Mouse (Mus musculus) heart, adult 2 months (tissue): ENCODE results near the gene 1700020L24Rik. TPM values are rescaled to one million over a fixed set of nuclear protein-coding genes. Genes with fewer than 3 reads are reported as not detected.
A peak's percentile ranks its signal among the peaks of the same experiment; 100 is the strongest.

Source experiments
- DNase-seq, 2 experiments: peaks; one replicate each; pipeline ENCODE4 v3.0.0; 2021
- H3K27ac ChIP-seq: fragments of 200-600 bp; 2 replicates; pipeline ENCODE4 v1.8.1; 2022
- H3K27me3 ChIP-seq: fragments of 200-500 bp; 2 replicates; pipeline ENCODE4 v1.6.1; 2012; ENCODE audit warnings: mild to moderate bottlenecking, low read length, inconsistent platforms, mixed read lengths; ENCODE audit not compliant: control insufficient read depth, insufficient read depth
- H3K36me3 ChIP-seq: fragments of 200-500 bp; 2 replicates; pipeline ENCODE4 v1.6.1; 2012; ENCODE audit warnings: low read length, inconsistent platforms; ENCODE audit not compliant: control insufficient read depth, insufficient read depth
- H3K4me1 ChIP-seq: fragments of 200-500 bp; 2 replicates; pipeline ENCODE4 v1.6.1; 2011; ENCODE audit warnings: low read length; ENCODE audit not compliant: control insufficient read depth, insufficient read depth
- H3K4me3 ChIP-seq: fragments of 200-600 bp; 2 replicates; pipeline ENCODE4 v1.8.1; 2022
- H3K79me2 ChIP-seq: fragments of 200-500 bp; replicated peaks from 2 replicates; pipeline ENCODE4 v1.6.1; 2012; ENCODE audit warnings: mild to moderate bottlenecking, inconsistent platforms, low read length, moderate library complexity, mixed read lengths; ENCODE audit not compliant: control insufficient read depth, insufficient read depth
- H3K9ac ChIP-seq: fragments of 200-500 bp; 2 replicates; pipeline ENCODE4 v1.6.1; 2012; ENCODE audit warnings: low read depth, mild to moderate bottlenecking, control low read depth, inconsistent platforms, low read length, mixed read lengths
- CTCF ChIP-seq: fragments of 200-600 bp; IDR thresholded peaks from 2 replicates; pipeline ENCODE4 v1.8.1; 2022; ENCODE audit warnings: antibody characterized with exemption, mild to moderate bottlenecking, moderate library complexity
- EP300 ChIP-seq: fragments of 200-500 bp; IDR thresholded peaks from 2 replicates; pipeline ENCODE4 v1.6.1; 2011; ENCODE audit warnings: low read depth, low read length, control low read depth; ENCODE audit not compliant: insufficient read depth
- POLR2A ChIP-seq: fragments of 200-500 bp; IDR thresholded peaks from 2 replicates; pipeline ENCODE4 v1.6.1; 2011; ENCODE audit warnings: mild to moderate bottlenecking, low read depth, low read length, control low read depth; ENCODE audit not compliant: insufficient read depth
- WGBS: fragments of 180-500 bp; shearing (Covaris S2); methylation state at CpG from one replicate; pipeline ENCODE4 v1.1.7; 2018; 5-methylcytosine and 5-hydroxymethylcytosine counted together
- intact Hi-C: fragments of 180-260 bp; cut with DNase I; formaldehyde crosslinking; loops from one replicate; pipeline ENCODE4 v1.15.1; 2025
- polyA plus RNA-seq: library from polyadenylated mRNA; depleted of rRNA; stranded (reverse); fragments of >200 nt; gene quantifications from 2 replicates; pipeline ENCODE4 v1.2.3, GENCODE M21; 2012
- total RNA-seq, 2 experiments: library from RNA; stranded (reverse); gene quantifications; 2 replicates each; pipeline ENCODE4 v1.2.3; 2021

The 1700020L24Rik gene
- total and polyA plus RNA-seq, 3 experiments = 0.27 TPM; not detected in 2

GRCm38 (mm10) chr11:83429355-83429754 lies 8.1 kb upstream of the 1700020L24Rik start, which contains the start of gene Gas2l2:
Gene Gas2l2, minus strand, starts transcription at chr11:83429455.
- Histone ChIP-seq H3K27ac (no peak within 1 kb of the TSS), H3K36me3 (no peaks in the 10 kb centered on the region), H3K4me3 (no peak within 1 kb of the TSS), H3K27me3 (peaks cover 3% of the 10 kb centered on the region), H3K9ac (no peak within 1 kb of the TSS), H3K4me1 (no peaks in the 10 kb centered on the region), H3K79me2 (no peaks in the 10 kb centered on the region)
- WGBS = 67% methylated on average over 5 of the region's 5 CpGs
- intact Hi-C loops = no loop called here
- DNase-seq = no peak
- no peak for TF ChIP-seq CTCF
- no peak for TF ChIP-seq POLR2A
- TF ChIP-seq EP300 = no peak

DNA sequence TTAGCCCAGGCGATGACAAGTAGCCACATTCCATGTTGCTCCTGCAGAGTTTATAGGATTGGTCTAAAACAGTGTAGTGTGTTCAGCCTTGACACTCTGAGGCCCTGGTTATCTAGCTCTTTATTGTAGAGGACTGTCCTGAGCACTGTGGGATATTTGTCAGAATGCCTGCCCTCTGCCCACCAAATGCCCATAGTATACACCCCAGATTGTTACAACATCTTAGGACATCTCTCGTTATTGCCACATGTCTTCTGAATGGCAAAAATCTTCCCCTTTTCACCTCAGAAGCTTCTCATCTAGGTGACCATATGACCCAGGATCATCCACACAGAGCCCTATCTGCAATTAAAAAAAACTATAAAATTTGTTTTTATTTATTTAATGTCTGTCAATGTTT lies 4.9 kb upstream of the 1700020L24Rik start:
- Histone ChIP-seq H3K36me3 (no peaks in the 10 kb centered on the region), H3K4me3 (no peak overlapping the region), H3K9ac (no peak overlapping the region), H3K27me3 (peaks cover 3% of the 10 kb centered on the region), H3K27ac (no peak overlapping the region), H3K4me1 (no peaks in the 10 kb centered on the region), H3K79me2 (no peaks in the 10 kb centered on the region)
- intact Hi-C loops = no loop called here
- WGBS = 69% methylated on average over 2 of the region's 2 CpGs
- no peak for TF ChIP-seq EP300
- TF ChIP-seq POLR2A = no peak
- no peak for TF ChIP-seq CTCF
- DNase-seq = no peak

- TF ChIP-seq POLR2A = no peak
- TF ChIP-seq CTCF = no peak
- no peak for TF ChIP-seq EP300
- Histone ChIP-seq H3K27ac (no peak overlapping the region), H3K27me3 (no peaks in the 10 kb centered on the region), H3K79me2 (no peaks in the 10 kb centered on the region), H3K4me1 (peaks cover 10% of the 10 kb centered on the region), H3K9ac (no peak overlapping the region), H3K4me3 (no peak overlapping the region), H3K36me3 (no peaks in the 10 kb centered on the region)
- no peak for DNase-seq
- WGBS = 28% methylated on average over 11 of the region's 11 CpGs
- intact Hi-C loops = loop anchor here (5.0 kb wide), 2 partner anchors 298 to 313 kb away; partner anchors contain the start of gene Heatr6
Measured at GRCm38 (mm10) chr11:83439426-83440060, 2.1 kb downstream of the 1700020L24Rik start.

GRCm38 (mm10) chr11:83440081-83441064 lies 2.9 kb downstream of the 1700020L24Rik start:
- DNase-seq = peak; percentile 89 to 91
- Histone ChIP-seq H3K27ac (peak overlapping the region; percentile 57), H3K79me2 (no peaks in the 10 kb centered on the region), H3K9ac (peak overlapping the region; percentile 69), H3K27me3 (no peaks in the 10 kb centered on the region; the same call in 1 of the 2 replicates), H3K36me3 (no peaks in the 10 kb centered on the region), H3K4me3 (peak overlapping the region; percentile 71), H3K4me1 (peaks cover 10% of the 10 kb centered on the region)
- intact Hi-C loops = loop anchor here (1.0 to 5.0 kb wide), 3 partner anchors 27 to 312 kb away; partner anchors contain the start of gene Heatr6
- TF ChIP-seq EP300 = peak; percentile 64; the same call in 1 of the 2 replicates
- peak; percentile 73 for TF ChIP-seq CTCF
- TF ChIP-seq POLR2A = no peak
- under 1% methylated on average over 66 of the region's 75 CpGs for WGBS

DNA sequence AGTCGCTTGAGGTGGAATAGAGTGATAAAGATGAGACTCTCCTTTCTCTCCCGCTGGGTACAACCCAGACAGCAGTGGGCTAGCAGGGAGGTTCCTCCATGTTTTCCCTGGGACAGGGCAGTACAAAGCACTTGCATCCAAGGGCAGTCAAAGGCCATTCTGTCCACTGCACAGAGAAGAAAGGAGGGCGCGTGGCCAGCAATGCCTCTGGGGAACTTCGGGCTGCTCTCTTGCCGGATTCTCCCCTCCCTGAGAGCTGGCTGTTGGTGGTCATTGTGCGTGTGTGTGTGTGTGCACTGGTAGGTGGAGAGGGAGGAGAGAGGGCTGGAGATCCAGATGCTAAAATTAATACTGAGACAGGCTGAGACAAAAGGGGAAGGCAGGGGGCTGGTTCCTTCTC lies 3.8 kb downstream of the 1700020L24Rik start:
- no peak overlapping the region for H3K9ac ChIP-seq

More for the DNA sequence above, 3.8 kb downstream of the 1700020L24Rik start:
- peak; percentile 72 to 73 for DNase-seq
- intact Hi-C loops = loop anchor here (1.0 to 5.0 kb wide), 3 partner anchors 26 to 311 kb away; partner anchors contain the start of gene Heatr6
- peaks cover 10% of the 10 kb centered on the region for H3K4me1 ChIP-seq
- no peaks in the 10 kb centered on the region; the same call in 1 of the 2 replicates for H3K27me3 ChIP-seq
- H3K27ac ChIP-seq = peak overlapping the region; percentile 57
- no peaks in the 10 kb centered on the region for H3K79me2 ChIP-seq
- peak overlapping the region; percentile 71; the same call in 1 of the 2 replicates for H3K4me3 ChIP-seq
- WGBS = 10% methylated on average over 7 of the region's 7 CpGs
- TF ChIP-seq CTCF (no peak), EP300 (peak; percentile 81; the same call in 1 of the 2 replicates)
- H3K36me3 ChIP-seq = no peaks in the 10 kb centered on the region
